Mouse (Mus musculus): ENCODE measurements at regions not wholly inside any gene's neighbourhood (a gene's known extent, or its start where the extent isn't known, plus 50 kb on each side); places are given as distances from the start of the nearest gene placed in this dataset.

DNA sequence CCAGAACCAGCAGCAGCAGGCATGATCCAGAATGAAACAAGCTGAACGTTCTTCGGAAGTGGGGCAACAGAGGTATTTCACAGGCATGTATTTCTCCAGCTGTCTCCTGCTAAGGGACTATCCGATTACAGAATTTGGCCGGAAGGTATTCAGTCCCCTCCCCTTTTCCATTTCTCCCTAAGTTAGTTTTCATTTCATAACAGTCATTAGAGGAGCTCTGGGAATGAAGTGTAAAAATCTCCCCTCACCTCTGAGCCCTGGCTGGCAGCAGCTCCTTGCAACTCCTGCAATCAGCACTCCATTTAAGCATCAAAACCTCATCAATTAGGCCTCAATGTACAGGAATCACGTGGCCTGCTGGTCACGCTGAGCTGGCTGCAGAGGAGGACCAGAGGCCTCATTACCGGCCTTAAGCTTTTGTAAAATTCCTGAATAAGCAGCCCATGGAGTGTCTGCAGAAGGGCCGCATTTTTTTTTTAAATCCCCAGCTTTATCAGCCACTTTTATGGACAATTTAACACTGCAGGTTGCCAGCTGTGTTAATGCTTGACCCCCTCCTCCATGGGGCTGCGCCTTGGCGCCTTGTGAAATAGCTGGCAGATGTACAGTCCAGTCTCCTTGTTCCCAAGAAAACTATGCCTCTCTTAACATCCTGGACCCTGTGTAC, 456.1 kb upstream of the Kirrel3 start:
- DNase-seq, result no peak

DNA sequence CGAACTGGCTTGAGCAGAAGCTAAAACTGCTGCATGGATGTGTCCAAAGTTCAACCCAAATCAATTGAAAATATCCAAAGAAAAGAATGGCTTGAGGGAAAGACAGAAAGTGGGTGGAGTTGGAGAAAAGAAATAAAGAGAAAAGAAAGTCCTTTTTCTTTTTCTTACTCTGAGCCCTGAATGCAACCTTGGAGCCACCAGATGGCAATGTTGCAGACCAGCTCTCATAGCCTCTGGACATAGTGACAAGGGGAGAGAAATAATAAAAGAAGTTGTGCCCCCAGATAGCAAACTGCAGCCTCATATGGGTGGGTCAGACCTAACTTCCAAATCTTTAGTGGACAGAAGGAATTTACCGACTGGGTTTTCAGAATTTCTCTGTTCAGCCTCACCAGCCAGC, 431.3 kb upstream of the Kirrel3 start:
- DNase-seq, result peak; percentile 13

Measured in adrenal gland, postnatal 10 days (tissue).